Mouse (Mus musculus) CH12.LX (cell line): ENCODE data around the gene Tgm2. TPM values are rescaled to one million over a fixed set of nuclear protein-coding genes. Genes with fewer than 3 reads are reported as not detected.

Experiments
- DNase-seq: peaks from one replicate; pipeline ENCODE4 v3.0.0-alpha.2; 2013; ENCODE audit errors: extremely low read depth
- H3K27ac ChIP-seq: 2 replicates; pipeline ENCODE4 v1.5.1; 2012; ENCODE audit warnings: low read depth, mild to moderate bottlenecking, control low read depth, moderate library complexity; ENCODE audit not compliant: insufficient read depth
- H3K27me3 ChIP-seq: replicated peaks from 2 replicates; pipeline ENCODE3; 2012; ENCODE audit warnings: inconsistent platforms
- H3K36me3 ChIP-seq, 2 experiments: replicated peaks in 1 of 2; 2 replicates each; pipeline versions ENCODE3 to v1.6.1; 2012; ENCODE audit warnings: inconsistent platforms in 1 of 2, low read length in 1 of 2, mild to moderate bottlenecking in 1 of 2, mixed read lengths in 1 of 2, moderate library complexity in 1 of 2; ENCODE audit not compliant: control insufficient read depth in 1 of 2, insufficient read depth in 1 of 2
- H3K4me1 ChIP-seq, 2 experiments: 2 replicates each; pipeline ENCODE4 v1.6.1; 2012; ENCODE audit warnings: inconsistent platforms in 1 of 2, moderate library complexity in 1 of 2; ENCODE audit not compliant: insufficient read depth in 2 of 2, control insufficient read depth in 1 of 2
- H3K4me2 ChIP-seq: 2 replicates; pipeline ENCODE4 v1.6.1; 2012; ENCODE audit warnings: low read depth, mild to moderate bottlenecking, control low read depth; ENCODE audit not compliant: poor library complexity, insufficient read depth, severe bottlenecking
- H3K4me3 ChIP-seq, 3 experiments: fragments of 150-350 bp in 1 of 3; sonication (generic) in 1 of 3; replicated peaks in 1 of 3; 2 replicates each; pipeline versions ENCODE3 to v1.5.1; 2011 to 2012; ENCODE audit warnings: low read depth in 2 of 3, low read length in 2 of 3, mild to moderate bottlenecking in 2 of 3, moderate library complexity in 2 of 3, control low read depth in 1 of 3, improper control_type of control experiment in 1 of 3, inconsistent platforms in 1 of 3, mixed read lengths in 1 of 3; ENCODE audit not compliant: poor library complexity in 1 of 3
- H3K79me2 ChIP-seq: replicated peaks from 2 replicates; pipeline ENCODE4 v1.6.1; 2012; ENCODE audit warnings: mild to moderate bottlenecking, moderate library complexity; ENCODE audit not compliant: control insufficient read depth, poor library complexity, insufficient read depth, severe bottlenecking; ENCODE audit errors: extremely low read depth
- H3K9ac ChIP-seq: 2 replicates; pipeline ENCODE4 v1.6.1; 2012; ENCODE audit warnings: low read depth, mild to moderate bottlenecking, control low read depth, moderate library complexity; ENCODE audit not compliant: insufficient read depth
- H3K9me3 ChIP-seq: replicated peaks from 2 replicates; pipeline ENCODE3; 2012; ENCODE audit warnings: low read length, inconsistent platforms, mixed read lengths
- BHLHE40 ChIP-seq: IDR thresholded peaks from 2 replicates; pipeline ENCODE4 v1.6.1; 2011; ENCODE audit warnings: mild to moderate bottlenecking, low read depth, low read length, improper control_type of control experiment
- CHD1 ChIP-seq: IDR thresholded peaks from 2 replicates; pipeline ENCODE4 v1.6.1; 2012; ENCODE audit warnings: low read depth, low read length, improper control_type of control experiment, inconsistent platforms
- E2F4 ChIP-seq: IDR thresholded peaks from 2 replicates; pipeline ENCODE4 v1.6.1; 2011; ENCODE audit warnings: low read depth, low read length, improper control_type of control experiment; ENCODE audit not compliant: insufficient replicate concordance
- ELF1 ChIP-seq: IDR thresholded peaks from 2 replicates; pipeline ENCODE4 v1.6.1; 2014; ENCODE audit warnings: low read depth, mild to moderate bottlenecking, inconsistent platforms, low read length, improper control_type of control experiment
- ETS1 ChIP-seq: conservative IDR thresholded peaks from 2 replicates; pipeline ENCODE4 v1.6.1; 2012; ENCODE audit warnings: low read depth, mild to moderate bottlenecking, inconsistent platforms, low read length, improper control_type of control experiment, moderate library complexity
- GABPA ChIP-seq: IDR thresholded peaks from 2 replicates; pipeline ENCODE4 v1.6.1; 2012; ENCODE audit warnings: low read depth, low read length, improper control_type of control experiment, inconsistent platforms; ENCODE audit not compliant: insufficient replicate concordance
- JUND ChIP-seq: conservative IDR thresholded peaks from 2 replicates; pipeline ENCODE4 v1.6.1; 2011; ENCODE audit warnings: low read depth, low read length, improper control_type of control experiment
- MAFK ChIP-seq: IDR thresholded peaks from 2 replicates; pipeline ENCODE4 v1.6.1; 2011; ENCODE audit warnings: low read length, improper control_type of control experiment; ENCODE audit not compliant: insufficient replicate concordance
- MAX ChIP-seq: IDR thresholded peaks from 2 replicates; pipeline ENCODE4 v1.6.1; 2011; ENCODE audit warnings: low read length, improper control_type of control experiment
- MEF2A ChIP-seq: IDR thresholded peaks from 2 replicates; pipeline ENCODE4 v1.6.1; 2014; ENCODE audit warnings: low read depth, mild to moderate bottlenecking, inconsistent platforms, low read length, improper control_type of control experiment, borderline replicate concordance
- MYC ChIP-seq: IDR thresholded peaks from 2 replicates; pipeline ENCODE4 v1.6.1; 2011; ENCODE audit warnings: low read depth, mild to moderate bottlenecking, improper control_type of control experiment, low read length
- NRF1 ChIP-seq: IDR thresholded peaks from 2 replicates; pipeline ENCODE4 v1.6.1; 2014; ENCODE audit warnings: low read depth, mild to moderate bottlenecking, inconsistent platforms, low read length, improper control_type of control experiment, moderate library complexity
- PAX5 ChIP-seq: IDR thresholded peaks from 2 replicates; pipeline ENCODE4 v1.6.1; 2012; ENCODE audit warnings: low read length, inconsistent platforms, mixed read lengths
- POLR2A ChIP-seq: IDR thresholded peaks from 2 replicates; pipeline ENCODE4 v1.6.1; 2011; ENCODE audit warnings: low read depth, mild to moderate bottlenecking, improper control_type of control experiment, low read length
- POLR2AphosphoS2 ChIP-seq: IDR thresholded peaks from 2 replicates; pipeline ENCODE4 v1.6.1; 2011; ENCODE audit warnings: low read depth, low read length, improper control_type of control experiment
- RAD21 ChIP-seq: IDR thresholded peaks from 2 replicates; pipeline ENCODE4 v1.6.1; 2011; ENCODE audit warnings: low read depth, mild to moderate bottlenecking, low read length, improper control_type of control experiment, moderate library complexity
- SIN3A ChIP-seq: IDR thresholded peaks from 2 replicates; pipeline ENCODE4 v1.6.1; 2012; ENCODE audit warnings: low read length, improper control_type of control experiment, inconsistent platforms
- SMC3 ChIP-seq: IDR thresholded peaks from 2 replicates; pipeline ENCODE4 v1.6.1; 2011; ENCODE audit warnings: low read depth, low read length, improper control_type of control experiment
- TCF12 ChIP-seq: IDR thresholded peaks from 2 replicates; pipeline ENCODE4 v1.6.1; 2014; ENCODE audit warnings: low read depth, mild to moderate bottlenecking, inconsistent platforms, low read length, improper control_type of control experiment
- USF1 ChIP-seq: IDR thresholded peaks from 2 replicates; pipeline ENCODE4 v1.6.1; 2014; ENCODE audit warnings: low read depth, mild to moderate bottlenecking, inconsistent platforms, low read length, improper control_type of control experiment
- ZC3H11A ChIP-seq: IDR thresholded peaks from 2 replicates; pipeline ENCODE4 v1.6.1; 2012; ENCODE audit warnings: low read depth, mild to moderate bottlenecking, inconsistent platforms, low read length, improper control_type of control experiment
- ZKSCAN1 ChIP-seq: IDR thresholded peaks from 2 replicates; pipeline ENCODE4 v1.6.1; 2012; ENCODE audit warnings: low read depth, inconsistent platforms, low read length, improper control_type of control experiment, borderline replicate concordance
- dilution Hi-C: fragments of 300-500 bp; cut with MboI; formaldehyde crosslinking; loops from 2 replicates; pipeline ENCODE4 v1.14.3; 2020; ENCODE audit warnings: low sequenced_read_pairs; ENCODE audit not compliant: extremely low pct_unique_long_range_greater_than_20kb, extremely low pct_ligation_motif_present
- in situ Hi-C: fragments of 300-500 bp; cut with MboI; formaldehyde crosslinking; loops from 3 replicates; pipeline ENCODE4 v1.14.3; 2019; ENCODE audit warnings: low sequenced_read_pairs, low pct_ligation_motif_present, low pct_unique_long_range_greater_than_20kb, mixed read lengths
- polyA plus RNA-seq: library from polyadenylated mRNA; unstranded; fragments of >175 nt; gene quantifications from 2 replicates; pipeline ENCODE4 v1.2.1, GENCODE M21; 2012; ENCODE audit warnings: low read depth; ENCODE audit not compliant: insufficient read length
- total RNA-seq, 2 experiments: library from RNA; depleted of rRNA; stranded (reverse); fragments of 300-350 nt in 1 of 2; fragments of >200 nt in 1 of 2; gene quantifications; 2 replicates each; pipeline ENCODE4 v1.2.3; 2012 to 2014

Tgm2 gene
- total and polyA plus RNA-seq, 3 experiments = 0.08 to 0.50 (median 0.21) TPM

DNA sequence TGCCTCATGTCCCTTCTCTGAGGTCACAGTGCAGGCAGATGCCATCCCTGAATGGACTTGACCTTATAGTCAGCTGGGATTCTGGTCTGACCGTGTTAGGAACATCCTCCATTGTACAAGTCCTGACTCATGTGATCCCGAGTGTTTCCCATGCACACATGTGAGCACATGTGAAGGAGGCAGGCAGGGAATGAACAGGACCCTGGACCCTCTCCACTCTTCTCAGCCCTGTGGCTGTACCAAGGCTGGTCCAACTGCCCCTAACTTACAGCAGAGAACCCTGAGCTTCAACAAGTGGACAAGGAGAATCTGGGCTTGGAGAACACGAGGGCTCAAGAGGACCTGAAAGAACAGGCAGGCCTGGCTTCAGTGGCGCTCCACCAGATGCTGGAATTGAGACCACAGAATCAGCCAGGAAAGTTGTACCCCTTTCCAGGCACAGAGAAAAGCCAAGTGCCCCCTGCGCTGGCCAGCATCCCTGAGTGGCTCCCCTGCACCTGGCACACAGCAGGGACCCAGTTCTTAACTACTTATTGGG, 639 bp downstream of the Tgm2 start:
- Histone ChIP-seq H3K4me3 (no peak overlapping the region), H3K9me3 (peaks cover 4% of the 10 kb centered on the region), H3K27ac (no peak overlapping the region), H3K4me1 (peaks cover 3 to 12% of the 10 kb centered on the region in 2 experiments; a peak in 2 of 4 replicates), H3K4me2 (no peak overlapping the region), H3K36me3 (no peaks in the 10 kb centered on the region), H3K9ac (no peak overlapping the region), H3K27me3 (peaks cover 79% of the 10 kb centered on the region), H3K79me2 (no peaks in the 10 kb centered on the region)
- TF ChIP-seq MYC = no peak
- no peak for TF ChIP-seq POLR2A
- TF ChIP-seq TCF12 = no peak
- no peak for TF ChIP-seq ZC3H11A
- TF ChIP-seq MAX = no peak
- no peak for TF ChIP-seq ELF1
- TF ChIP-seq GABPA = no peak
- TF ChIP-seq PAX5 = no peak
- no peak for TF ChIP-seq CHD1
- TF ChIP-seq ZKSCAN1 = no peak
- no peak for TF ChIP-seq NRF1
- no peak for TF ChIP-seq JUND
- no peak for TF ChIP-seq USF1
- TF ChIP-seq MEF2A = no peak
- TF ChIP-seq SIN3A = no peak
- no peak for TF ChIP-seq ETS1
- dilution Hi-C loops = no loop called here
- no peak for DNase-seq
- in situ Hi-C loops = no loop called here

DNA sequence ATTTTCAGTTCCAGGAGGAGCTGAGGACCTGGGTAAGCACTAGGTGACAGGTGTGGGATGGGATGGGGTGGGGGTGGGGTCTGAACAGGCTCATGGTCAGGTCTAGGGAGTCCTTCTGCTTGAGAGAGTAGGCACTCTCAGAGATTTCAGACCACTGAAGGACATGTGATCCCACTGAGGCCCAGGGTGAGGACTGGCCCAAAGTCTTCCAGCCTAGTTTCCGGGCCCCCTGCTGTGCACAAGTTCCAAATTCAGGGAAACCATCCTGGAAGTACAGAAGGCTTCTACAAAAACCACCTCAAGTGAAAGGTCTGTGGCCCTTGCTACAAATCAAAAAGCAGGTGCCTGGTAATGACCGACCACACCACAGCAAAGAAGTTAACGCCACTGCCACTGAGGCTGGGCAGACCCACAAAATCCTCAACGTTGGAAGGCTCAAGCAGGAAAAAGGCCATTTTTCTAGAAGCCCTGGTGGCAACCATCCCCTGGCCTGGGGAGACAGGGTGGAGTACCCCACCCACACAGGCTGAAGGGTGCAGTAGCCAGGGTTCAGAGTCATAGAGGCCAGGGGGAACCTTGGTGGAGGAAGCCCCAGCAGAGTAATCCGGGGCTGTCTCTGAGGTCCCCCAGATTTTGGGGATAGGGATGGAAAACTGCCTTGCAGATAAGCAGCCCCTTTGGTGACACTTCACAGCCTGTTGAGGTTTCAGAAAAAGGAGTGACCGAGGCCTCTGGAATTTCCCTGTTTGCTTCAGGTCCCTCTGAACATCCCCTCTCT, 1.3 kb downstream of the Tgm2 start:
- dilution Hi-C loops = no loop called here
- Histone ChIP-seq H3K27ac (no peak overlapping the region), H3K9me3 (peaks cover under 1% of the 10 kb centered on the region), H3K4me2 (no peak overlapping the region), H3K36me3 (no peaks in the 10 kb centered on the region), H3K79me2 (no peaks in the 10 kb centered on the region), H3K9ac (no peak overlapping the region), H3K4me3 (no peak overlapping the region), H3K4me1 (peaks cover 3 to 12% of the 10 kb centered on the region in 2 experiments; a peak in 2 of 4 replicates), H3K27me3 (peaks cover 83% of the 10 kb centered on the region)
- no peak for TF ChIP-seq POLR2AphosphoS2
- no peak for TF ChIP-seq USF1
- no peak for TF ChIP-seq ZKSCAN1
- TF ChIP-seq ZC3H11A = no peak
- no peak for TF ChIP-seq RAD21
- TF ChIP-seq MYC = no peak
- TF ChIP-seq MEF2A = no peak
- TF ChIP-seq SMC3 = no peak
- no peak for TF ChIP-seq E2F4
- TF ChIP-seq MAFK = no peak
- TF ChIP-seq BHLHE40 = no peak
- TF ChIP-seq SIN3A = no peak
- no peak for DNase-seq
- in situ Hi-C loops = no loop called here
